Mouse (Mus musculus) forelimb bud, embryonic 11.5 days (tissue): Measurements from ENCODE around the gene Rfx4.
A peak's percentile ranks its signal among the peaks of the same experiment; 100 is the strongest.

ENCODE experiments used
- DNase-seq: peaks from one replicate; pipeline ENCODE4 v3.0.0-alpha.2; 2012; ENCODE audit warnings: low read depth, low spot score

The Rfx4 gene

DNA sequence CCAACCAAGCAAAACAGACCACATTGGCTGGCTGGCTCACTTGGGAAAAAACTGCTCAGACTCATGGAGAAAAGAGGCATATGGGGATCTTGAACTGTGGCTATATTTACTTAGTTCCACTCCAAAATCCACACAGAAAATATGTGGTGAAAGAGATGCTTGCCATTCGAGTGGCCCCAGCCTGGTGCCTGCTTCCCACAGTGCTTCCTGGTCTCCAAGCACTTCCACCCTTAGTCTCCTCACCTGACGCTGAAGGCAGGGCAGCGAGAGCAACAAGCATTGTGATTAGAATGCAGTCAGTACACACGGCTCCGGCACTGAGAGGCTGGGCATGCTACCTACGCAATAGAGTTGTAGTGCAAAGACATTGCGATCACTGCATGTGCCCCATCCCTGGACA lies 111.7 kb downstream of the Rfx4 start:
- no peak for DNase-seq

DNA sequence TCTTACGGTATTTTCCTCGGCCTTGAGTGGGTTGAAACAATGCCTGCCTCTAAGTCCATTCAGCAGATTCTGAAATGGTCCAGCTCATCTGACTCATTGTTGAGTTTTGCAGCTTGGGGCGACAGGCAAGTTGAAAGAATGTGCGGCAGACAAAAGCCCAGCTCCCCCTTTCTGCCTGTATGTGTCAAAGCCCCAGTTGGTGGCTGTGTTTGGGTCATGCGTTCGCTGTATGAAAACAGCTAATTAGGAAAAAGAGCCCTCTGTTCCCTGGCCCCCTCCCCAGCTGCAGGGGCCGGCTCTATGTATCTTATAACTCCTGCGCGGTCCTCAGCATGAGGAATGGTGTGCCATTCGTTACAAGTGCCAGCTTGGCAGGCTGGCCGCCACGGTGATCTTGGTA lies 115.4 kb downstream of the Rfx4 start:
- DNase-seq = no peak

DNA sequence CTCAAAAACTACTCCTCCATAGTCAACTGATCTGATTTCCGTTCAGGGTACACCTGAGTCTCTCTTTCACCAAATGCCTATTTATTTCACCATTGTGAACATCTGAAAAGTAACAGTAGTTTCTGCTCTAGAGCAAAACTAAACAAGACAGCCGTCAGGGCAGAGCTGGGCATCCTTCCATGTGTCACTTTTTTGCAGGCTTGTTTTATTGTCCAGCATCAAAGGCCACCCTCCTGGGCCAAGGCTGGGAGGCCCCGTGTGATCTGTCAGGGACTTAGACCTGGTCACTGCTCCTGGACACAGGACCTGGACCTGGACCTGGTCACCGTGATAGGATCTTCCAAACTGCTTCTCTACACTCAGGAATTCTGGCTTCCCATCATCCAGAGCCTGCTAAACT lies 116.1 kb downstream of the Rfx4 start:
- no peak for DNase-seq

DNA sequence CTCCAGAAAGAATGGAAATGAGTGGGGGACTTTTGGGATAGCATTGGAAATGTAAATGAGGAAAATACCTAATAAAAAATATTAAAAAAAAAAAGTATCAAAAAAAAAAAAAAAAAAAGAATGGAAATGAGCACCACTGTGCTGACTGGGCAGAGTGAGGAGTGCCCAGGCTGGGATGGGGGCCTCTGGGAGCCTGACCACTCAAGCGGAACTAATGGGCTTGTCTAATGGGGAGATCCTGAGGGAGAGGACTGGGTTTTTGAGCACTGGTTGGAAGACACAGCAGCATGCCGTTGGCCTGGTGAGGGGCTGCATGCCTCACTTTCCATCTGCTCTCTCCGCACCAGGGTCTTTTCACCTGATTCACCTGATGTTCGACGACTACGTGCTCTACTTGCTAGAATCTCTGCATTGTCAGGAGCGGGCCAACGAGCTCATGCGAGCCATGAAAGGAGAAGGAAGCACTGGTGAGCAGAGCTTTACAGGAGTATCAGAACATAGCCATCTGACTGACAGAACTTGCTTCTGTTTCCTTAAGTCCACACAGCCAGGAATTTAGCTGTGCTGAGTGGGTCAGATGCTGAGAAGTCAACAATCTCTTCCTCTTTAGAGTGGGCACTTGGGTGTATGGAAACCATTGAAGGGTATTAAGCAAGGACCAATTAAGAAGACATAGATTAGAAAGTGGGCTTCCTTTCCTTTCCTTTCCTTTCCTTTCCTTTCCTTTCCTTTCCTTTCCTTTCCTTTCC lies 124.1 kb downstream of the Rfx4 start:
- no peak for DNase-seq

DNA sequence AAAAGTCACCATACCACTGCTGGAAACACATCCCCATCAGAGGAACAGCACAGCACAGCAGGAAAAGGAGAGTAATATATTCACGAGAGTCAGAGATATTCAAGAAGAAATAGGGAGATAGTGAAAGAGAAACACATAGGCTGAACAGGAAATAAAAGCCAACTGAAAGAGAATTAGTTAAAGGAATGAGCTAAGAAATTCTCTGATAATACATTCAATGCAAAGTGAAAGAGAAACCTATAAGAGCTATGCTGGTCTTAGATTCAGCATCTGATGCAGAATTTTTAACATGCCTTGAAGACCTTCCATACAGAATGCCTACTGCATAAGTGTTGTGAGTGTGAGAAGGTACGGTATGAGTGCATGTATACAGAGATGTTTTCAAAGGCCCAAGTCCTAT lies 126.7 kb downstream of the Rfx4 start:
- no peak for DNase-seq

DNA sequence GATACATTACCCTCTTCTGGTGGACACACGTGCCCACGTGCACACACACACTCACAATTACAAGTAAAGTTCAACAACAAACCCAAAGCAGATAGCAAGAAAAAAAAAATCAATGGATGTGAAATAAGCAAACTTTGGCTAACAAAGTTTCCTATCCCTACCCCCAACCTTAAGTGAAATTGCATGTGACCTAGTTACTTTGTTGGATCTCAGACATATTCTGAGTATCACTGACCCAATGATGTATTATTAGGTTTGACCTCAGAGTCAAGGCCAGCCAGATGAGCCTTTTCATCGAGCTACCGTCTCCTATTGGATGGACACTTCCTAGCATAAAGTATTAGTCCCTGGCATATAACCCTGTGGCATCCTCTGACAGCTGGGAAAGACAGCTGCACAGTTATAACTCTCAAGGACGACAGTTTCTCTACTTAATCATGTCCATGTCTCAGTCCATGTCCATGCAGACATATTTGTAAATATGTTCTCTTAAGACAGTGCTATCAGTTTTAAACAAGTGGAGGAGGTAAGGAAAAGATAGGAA lies 129.6 kb downstream of the Rfx4 start:
- DNase-seq = no peak

DNA sequence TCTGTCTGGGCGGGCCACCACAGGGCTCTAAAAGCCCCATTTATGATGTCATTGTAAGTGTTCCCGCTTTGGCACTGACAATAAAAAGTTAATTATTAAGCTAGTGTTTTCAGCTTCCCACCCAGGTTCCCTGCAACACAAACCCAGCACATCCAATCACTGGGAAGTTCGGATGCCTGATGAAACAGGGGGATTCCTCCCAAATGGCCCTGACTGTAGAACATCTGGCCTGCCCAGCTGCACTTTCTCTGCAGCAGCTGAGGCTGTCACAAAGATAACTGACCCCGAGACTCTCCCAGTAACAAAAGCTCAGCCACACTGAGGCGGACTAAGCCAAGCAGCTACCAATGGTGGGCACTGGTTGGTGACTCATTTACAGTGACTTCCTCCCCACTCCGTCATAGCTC lies 130.4 kb downstream of the Rfx4 start:
- DNase-seq = peak; percentile 62

DNA sequence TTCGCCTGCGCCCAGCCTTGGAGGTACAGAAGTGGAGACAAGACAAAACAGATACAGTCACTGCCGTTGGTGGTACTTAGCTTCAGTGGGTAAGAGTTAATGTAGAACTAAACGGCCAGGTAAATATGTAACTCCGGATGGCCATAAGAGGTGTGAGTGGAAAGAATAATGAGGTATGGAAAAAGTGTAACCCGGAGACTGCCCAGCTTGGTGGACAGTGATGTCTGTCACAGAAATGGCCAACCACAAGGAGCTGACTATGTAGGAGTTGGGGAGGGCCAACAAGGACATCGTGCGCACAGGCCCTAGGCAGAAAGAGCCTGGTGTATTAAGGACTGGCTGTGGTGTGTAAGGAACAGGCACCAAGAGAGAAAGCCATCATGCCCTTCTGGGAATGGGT lies 130.9 kb downstream of the Rfx4 start:
- DNase-seq = no peak

DNA sequence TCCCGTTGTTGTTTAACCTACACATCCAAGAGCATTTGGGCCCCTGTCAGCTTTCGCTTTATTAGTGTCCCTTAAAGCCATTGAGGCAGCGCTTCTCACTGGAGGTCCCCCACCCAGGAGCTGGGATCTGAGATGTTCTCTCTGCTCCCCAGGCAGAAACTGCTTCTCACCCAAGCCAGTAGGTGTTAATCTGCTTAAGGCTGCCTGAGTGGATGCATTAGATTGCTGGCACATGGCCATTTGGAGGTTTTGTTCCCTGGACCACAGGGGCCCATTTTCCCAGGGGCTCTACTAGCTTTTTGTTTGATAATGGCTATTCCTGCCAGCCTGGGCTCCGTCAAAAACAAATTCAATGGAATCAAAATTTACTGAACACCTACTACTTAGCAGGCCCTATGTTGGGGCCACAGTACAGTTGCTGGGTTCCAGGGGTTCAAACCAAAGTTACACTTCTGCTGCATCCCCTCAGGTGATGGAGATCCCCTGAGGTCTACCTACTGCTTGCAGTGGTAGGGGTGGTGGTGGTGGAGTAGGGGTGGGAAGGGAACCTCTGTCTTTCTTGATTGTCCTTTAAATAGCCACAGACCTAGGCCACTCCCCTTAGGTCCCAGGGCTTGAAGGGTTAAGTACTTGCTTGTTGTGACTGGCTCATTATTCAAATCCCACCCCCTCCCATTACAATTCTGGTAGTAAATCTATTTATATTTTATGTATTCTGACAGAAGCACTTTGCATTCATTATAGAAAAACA lies 133.4 kb downstream of the Rfx4 start:
- no peak for DNase-seq

DNA sequence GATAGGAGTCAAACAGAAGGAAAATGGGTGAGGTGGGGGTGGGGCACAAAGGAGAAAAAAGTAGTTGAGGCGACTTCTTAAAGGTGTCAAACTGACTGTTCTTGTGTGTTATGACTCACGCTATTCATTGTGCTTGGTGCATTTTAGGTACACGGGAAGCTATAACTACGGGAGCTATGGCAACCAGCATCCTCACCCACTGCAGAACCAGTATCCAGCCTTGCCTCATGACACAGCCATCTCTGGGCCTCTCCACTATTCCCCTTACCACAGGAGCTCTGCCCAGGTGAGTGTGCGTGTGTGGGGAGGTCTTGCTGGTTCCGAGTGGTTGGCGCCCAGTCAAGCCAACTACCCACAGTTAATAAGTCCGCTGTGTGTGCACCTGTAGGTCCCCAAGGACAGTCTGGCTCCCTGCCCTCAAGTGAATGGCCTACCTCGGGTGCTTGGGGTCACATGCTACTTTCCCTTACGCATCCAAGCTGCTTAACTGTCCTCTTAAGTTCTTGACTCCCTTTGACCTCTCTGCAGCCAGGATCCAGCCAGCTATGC lies 140.0 kb downstream of the Rfx4 start:
- no peak for DNase-seq

DNA sequence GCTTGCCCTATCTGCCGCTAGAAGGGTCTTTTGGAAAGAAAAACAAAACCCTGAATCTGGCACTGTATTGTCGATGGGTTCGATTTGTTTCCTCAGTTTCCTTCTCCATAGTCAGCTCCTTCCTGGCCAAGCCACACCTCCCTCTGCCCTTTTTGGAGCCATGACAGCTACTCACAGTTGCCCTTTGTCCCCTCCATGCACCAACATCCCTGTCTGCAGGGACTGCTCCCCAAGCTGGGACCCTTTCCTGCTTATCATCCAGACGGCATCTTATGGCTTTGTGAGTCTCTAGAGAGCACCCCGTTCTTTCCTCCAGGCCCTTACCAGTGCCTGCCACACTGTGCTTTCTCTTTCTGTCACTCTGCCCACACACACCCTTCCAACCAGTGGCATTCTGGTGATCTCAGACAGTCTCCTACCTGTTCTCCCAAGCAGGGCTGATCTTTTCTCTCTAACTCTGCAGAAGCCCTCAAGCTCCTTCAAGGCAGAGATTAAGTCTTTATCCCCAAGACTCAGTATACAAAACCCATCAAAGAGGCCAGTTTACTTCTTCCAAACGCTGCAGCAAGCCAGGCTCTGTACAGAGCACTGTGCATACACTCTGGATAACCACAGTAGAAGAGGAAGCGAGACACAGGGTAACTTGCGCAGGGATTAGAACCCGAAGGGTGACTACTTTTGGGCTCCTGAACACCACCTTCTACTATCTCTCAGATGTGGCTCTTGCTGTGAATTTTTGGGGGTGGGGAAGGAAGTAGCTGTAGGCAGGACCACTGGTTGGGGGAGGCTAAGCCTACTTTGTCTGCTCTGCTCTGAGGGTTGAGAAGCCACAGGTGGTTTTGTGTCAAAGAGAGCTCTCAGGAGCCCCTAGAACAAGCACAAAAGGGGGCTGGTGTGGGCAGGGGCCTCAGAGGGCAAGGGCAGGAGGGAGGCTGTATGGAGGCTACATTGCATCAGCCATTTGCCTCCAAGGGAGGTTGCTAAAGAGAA lies 141.4 kb downstream of the Rfx4 start:
- DNase-seq = no peak

DNA sequence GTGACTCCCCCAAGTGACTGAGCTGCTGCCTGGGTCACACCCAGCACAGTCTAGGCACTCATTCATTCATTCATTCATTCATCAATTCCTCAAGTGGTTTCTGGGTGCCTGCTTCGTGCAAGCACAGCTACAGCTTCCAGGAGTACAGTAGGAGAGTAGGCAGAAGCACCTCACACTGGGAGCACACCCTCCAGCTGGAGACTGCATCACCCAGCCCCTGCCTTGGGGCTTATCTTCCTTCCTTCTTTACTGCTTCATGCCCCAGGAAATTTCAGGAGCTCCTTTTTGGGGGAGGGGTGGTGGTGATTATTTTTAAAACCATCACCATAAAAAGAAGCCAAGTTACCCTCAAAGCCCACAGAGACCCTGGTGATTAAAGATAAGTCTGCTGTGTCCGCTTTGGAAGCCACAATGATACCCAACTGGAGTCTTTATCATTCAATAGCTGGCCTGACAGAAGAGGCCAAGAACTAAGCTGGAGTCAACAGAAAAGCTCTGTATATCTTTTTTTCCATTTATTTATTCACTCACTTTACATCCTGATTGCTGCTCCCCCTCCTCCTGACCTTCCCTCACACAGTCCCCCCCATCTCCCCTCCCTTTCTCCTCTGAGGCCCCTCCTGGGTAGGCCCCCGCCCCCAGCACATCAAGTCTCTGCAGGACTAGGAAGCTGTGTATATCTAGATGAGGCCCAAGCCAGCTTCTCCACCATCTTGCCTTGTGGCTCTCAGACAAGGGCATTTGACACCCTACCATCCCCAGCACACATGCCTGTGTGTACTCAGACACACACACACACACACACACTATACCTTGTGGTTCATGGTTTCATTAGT lies 142.5 kb downstream of the Rfx4 start:
- DNase-seq = no peak

DNA sequence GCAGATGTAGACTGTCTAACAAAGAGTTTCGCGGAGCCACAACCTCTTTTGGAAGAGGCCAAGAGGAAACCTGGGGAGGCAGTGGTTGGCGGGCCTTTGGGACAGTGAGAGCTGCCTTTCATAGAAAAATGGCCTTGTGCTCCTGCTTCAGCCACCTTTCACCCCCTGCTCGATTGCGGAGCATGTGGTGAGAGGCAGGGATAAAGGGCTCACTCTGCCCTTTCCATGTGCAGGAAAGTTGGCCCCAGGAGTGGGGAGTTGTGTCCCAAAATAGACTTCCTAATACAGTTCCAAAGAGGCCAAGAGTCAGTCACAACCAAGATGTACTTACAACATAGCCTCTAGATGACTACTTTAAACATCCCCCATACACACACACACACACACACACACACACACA lies 145.8 kb downstream of the Rfx4 start:
- no peak for DNase-seq

DNA sequence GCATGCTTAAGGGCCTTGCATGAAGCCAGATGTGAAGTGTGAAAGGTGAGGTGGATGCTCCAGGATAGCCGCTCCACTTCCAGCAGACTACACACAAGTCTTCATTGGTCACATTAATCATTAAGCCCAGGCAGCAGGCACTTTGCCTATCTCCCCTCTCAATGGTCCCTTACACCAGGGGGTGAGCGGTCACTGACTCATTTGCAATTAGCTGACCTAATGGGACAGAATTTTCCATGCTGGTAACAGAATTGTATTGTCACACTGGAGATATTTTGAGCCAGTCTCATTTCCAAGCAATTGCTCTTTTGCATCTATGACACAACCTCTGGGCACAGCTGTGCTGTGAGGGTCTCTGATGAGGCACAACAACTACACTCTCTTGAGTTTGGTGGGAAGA lies 146.4 kb downstream of the Rfx4 start:
- no peak for DNase-seq

DNA sequence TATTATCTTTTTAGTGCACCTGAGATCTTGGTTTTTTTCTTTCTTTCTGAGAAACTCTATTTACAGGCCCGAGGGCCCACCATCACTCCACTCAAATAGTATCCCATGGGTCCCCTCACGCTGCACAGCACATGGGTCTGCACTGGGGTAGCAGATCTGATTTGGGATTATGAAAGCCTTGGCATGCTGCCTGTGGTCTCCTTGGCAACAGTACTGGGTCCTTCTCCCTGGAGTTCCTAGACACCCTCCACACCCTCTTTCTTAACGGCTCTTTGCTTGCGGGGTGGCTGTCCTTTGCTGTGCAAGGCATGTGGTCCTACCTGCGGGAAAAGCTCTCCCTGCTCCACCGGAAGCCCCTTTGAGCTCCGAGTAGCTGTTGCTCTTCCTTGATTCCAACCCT lies 147.4 kb downstream of the Rfx4 start:
- no peak for DNase-seq

DNA sequence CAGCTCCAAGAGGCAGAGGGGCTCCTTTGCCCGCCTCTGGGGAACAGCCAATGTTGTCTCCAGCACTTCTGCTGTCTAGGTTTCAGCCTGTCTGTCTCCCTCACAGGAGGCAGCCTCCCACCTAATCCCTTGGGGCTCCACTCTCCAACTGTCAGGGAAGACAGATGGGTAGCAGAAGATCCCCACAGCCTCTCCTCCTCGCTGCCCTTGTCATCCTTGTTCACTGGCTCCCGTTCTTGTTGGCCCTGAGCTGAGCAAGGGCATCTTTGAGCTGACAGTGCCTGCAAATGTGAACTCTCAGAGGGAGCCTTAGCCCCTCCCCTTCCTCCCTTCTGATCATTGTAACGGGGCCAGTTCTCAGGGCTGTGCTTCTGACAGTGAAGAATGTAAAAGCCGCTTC lies 147.9 kb downstream of the Rfx4 start:
- no peak for DNase-seq

DNA sequence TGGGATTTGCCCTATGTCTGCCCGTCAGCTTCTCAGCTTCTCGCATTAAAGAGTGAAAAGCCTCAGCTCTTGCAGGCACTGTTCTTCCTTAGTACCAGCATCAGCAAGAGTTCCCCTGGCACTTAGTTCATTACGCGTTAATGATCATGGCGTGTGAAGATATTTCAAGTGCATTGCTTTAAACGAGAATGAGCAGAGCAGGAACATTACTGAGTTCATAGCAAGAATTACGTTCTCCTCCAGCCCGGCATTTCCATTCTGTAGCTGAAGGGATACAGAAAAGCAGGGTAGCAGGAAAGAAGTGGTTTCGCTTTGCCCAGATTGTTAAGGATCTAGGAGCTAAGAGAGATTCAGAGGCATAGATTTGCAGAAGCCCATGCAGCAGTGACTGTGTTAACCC lies 151.0 kb downstream of the Rfx4 start:
- DNase-seq = no peak

DNA sequence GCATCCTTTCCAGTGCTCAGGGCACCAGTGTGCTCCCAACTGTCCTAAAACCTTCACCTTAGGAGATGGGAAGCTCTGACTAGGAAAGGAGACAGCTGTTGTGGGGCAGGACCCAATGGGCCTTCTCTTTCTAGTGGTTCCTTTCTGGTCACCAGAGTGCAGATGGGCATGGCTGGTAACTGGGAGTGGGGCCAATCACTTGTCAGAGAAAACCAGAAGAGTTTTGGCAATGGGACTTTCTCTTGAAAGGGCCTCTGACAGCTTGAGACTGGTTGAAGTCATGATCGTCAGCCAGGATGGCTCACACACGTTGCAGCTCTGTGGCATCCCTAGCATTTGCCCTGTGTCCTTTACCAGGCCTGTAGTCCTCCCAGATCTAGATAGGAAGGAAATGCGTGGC lies 152.1 kb downstream of the Rfx4 start:
- no peak for DNase-seq

DNA sequence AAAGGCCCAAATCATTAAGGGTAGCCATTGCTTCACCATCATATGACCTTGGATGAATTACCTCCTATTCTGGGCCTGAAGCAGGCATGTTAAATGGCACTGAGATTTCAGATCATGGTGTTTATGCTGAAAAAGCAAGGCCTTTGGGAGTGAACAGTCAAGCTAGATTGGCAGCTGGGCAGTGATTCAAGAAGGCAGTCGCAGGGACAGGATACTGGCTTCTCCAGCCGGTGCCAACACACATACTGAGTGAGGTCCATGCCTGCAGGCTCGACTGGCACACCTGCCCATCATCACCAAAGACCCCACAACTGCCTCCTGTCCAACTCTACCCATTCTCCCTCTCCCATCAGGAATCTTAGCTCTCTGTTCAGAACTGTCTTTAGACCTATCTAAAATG lies 152.6 kb downstream of the Rfx4 start:
- no peak for DNase-seq

DNA sequence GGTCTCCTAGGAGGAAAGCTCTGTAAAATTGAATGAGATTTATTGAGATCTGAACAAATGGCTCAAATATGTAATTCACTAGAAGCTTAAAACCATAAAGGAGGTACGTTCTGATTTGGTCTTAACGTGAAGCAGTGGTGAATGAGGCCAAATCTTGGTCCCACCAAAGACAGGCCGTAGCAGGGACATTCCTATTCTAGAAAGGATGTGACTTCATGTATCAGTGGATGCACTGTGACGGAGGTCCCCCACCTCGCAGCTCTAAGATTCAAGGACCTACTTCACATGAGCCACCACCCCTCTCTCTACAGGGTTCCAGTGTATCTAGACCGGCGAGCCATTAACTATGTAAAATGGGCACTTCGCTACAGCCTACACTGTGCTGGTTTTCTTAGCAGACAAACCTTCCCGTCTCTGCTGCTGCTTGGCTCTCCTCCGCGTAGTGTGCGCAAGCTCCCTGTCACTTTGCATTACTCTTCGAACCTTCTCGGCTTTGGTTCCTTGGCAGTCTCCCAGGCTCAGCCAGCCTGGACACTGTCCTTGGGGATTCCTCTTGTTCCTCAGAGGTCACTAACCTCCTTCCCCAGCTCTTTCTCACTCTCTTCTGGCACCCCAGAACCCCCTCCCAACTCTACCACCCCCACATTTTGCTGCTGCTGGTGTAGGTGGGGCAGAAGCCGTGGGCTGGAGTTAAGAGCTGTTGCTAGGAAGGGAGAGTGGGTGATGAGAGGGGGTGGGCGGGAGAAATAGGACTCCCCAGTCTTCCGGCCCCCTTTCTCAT lies 153.3 kb downstream of the Rfx4 start:
- DNase-seq = no peak
